Comparison of ENCODE assay signal across 10 mouse cellular contexts in the genomic region with DNA sequence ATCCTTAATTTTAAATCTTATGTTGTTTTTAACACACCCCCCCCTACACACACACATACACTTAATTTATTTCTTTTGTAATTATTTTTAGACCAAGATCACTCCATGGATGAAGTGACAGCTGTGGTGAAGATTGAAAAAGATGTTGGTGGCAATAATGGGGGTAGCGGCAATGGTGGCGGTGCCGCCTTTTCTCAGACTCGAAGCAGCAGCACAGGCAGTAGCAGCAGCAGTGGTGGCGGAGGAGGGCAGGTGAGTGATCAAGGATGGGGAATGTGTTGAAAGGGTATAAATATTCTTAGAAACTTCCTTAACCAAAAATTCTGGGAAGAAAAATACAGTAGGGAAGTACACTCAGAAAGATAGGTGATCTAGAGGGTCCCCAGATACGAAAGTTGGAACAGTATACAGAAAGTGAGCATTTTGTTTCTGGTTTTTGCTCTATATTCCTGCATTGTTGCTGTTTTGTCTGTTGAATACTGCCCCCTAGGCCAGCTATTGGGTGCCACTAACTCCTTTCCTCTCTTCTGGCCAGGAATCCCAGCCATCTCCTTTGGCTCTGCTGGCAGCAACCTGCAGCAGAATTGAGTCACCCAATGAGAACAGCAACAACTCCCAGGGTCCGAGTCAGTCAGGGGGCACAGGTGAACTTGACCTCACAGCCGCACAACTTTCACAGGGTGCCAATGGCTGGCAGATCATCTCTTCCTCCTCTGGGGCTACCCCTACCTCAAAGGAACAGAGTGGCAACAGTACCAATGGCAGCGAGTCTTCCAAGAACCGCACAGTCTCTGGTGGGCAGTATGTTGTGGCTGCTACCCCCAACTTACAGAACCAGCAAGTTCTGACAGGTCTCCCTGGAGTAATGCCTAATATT. TPM values are rescaled to one million over a fixed set of nuclear protein-coding genes. Genes with fewer than 3 reads are reported as not detected.
DNase-seq lines count a peak whose midpoint lies in the region; ATAC-seq and TF ChIP-seq lines count a peak whose summit lies in the region.
"Had no signal": no experiment of that assay in that cellular context is flagged by ENCODE, and none has a peak within 500 bp of the region (broad histone marks: within the 10 kb centered on the region; RNA-seq: fewer than 3 reads in every experiment).

No protein-coding gene starts in this region.

- H3K4me1 ChIP-seq in hindbrain, embryonic 13.5 days (replicated peaks), result peaks cover 59% of the 10 kb centered on the region
- H3K4me1 ChIP-seq in hindbrain, embryonic 11.5 days (replicated peaks; ENCODE audit: control insufficient read depth, insufficient read depth, low read length), result 0 out of 2 replicates have a peak, but pooled peaks cover 2% of the 10 kb centered on the region
- peaks cover 56% of the 10 kb centered on the region for H3K4me1 ChIP-seq in G1E (ENCODE audit: insufficient read depth, low read depth, low read length)
- H3K4me1 ChIP-seq in limb, embryonic 13.5 days, result peaks cover 52% of the 10 kb centered on the region

- intact Hi-C loops in left cerebral cortex, postnatal 4 days (cut with DNase I), result no loop called here
- intact Hi-C loops in left cerebral cortex, postnatal 36 days (cut with DNase I), result no loop called here

- no peak for TF ChIP-seq CTCF in G1E (IDR thresholded peaks at IDR 0.05; ENCODE audit: low read depth, low read length)

- no peak for ATAC-seq in hindbrain, embryonic 13.5 days (ENCODE audit: low FRiP score)
- no peak for ATAC-seq in hindbrain, embryonic 11.5 days (ENCODE audit: low FRiP score)
- no peak for ATAC-seq in G1E (ENCODE audit: extremely low read depth, insufficient number of reproducible peaks, low FRiP score, poor library complexity, severe bottlenecking)
- ATAC-seq in limb, embryonic 13.5 days (ENCODE audit: low FRiP score, low read depth), result no peak

- H3K4me2 ChIP-seq in hindbrain, embryonic 13.5 days, result peak overlapping the region; percentile 57
- H3K4me2 ChIP-seq in hindbrain, embryonic 11.5 days (replicated peaks; ENCODE audit: low read depth, low read length), result no peak overlapping the region
- H3K4me2 ChIP-seq in limb, embryonic 13.5 days (replicated peaks), result peak overlapping the region; percentile 58

- H3K4me3 ChIP-seq in hindbrain, embryonic 13.5 days, result peak overlapping the region; percentile 86; the same call in 1 of the 2 replicates
- H3K4me3 ChIP-seq in hindbrain, embryonic 11.5 days (ENCODE audit: low read depth, low read length), result no peak overlapping the region; the same call in 1 of the 2 replicates
- H3K4me3 ChIP-seq in G1E (ENCODE audit: low read depth, low read length), result peak overlapping the region; percentile 14; the same call in 1 of the 2 replicates
- 0 out of 2 replicates have a peak overlapping the region, but pooled peaks have one; percentile 69 for H3K4me3 ChIP-seq in limb, embryonic 13.5 days

- peak; percentile 38 to 50 for DNase-seq in adrenal gland, adult (ENCODE audit: inconsistent age in 2 of 2, low spot score in 1 of 2)
- no peak for DNase-seq in adrenal gland, postnatal 25 days
- DNase-seq in hindbrain, embryonic 11.5 days (ENCODE audit: low spot score), result no peak
- DNase-seq in G1E (ENCODE audit: low spot score), result no peak
- no peak for DNase-seq in left cerebral cortex, postnatal 4 days
- no peak for DNase-seq in left cerebral cortex, postnatal 36 days (ENCODE audit: low spot score in 2 of 2)
- DNase-seq: embryo, embryonic 11 days had no signal

- H3K9ac ChIP-seq in hindbrain, embryonic 13.5 days, result no peak overlapping the region
- no peak overlapping the region for H3K9ac ChIP-seq in hindbrain, embryonic 11.5 days (ENCODE audit: low read depth, low read length)
- peak overlapping the region; percentile 36; the same call in 1 of the 2 replicates for H3K9ac ChIP-seq in limb, embryonic 13.5 days

- H3K27ac ChIP-seq in hindbrain, embryonic 13.5 days, result no peak overlapping the region
- no peak overlapping the region for H3K27ac ChIP-seq in hindbrain, embryonic 11.5 days (ENCODE audit: low read depth, low read length)
- H3K27ac ChIP-seq in limb, embryonic 13.5 days, result no peak overlapping the region

- no peaks in the 10 kb centered on the region for H3K27me3 ChIP-seq in hindbrain, embryonic 13.5 days
- H3K27me3 ChIP-seq in hindbrain, embryonic 11.5 days (ENCODE audit: control insufficient read depth, insufficient read depth, low read length), result no peaks in the 10 kb centered on the region
- H3K27me3 ChIP-seq in G1E (ENCODE audit: insufficient read depth, low read length), result no peaks in the 10 kb centered on the region
- H3K27me3 ChIP-seq in limb, embryonic 13.5 days, result no peaks in the 10 kb centered on the region

- peaks cover 45% of the 10 kb centered on the region for H3K36me3 ChIP-seq in hindbrain, embryonic 13.5 days
- peaks cover 25% of the 10 kb centered on the region for H3K36me3 ChIP-seq in hindbrain, embryonic 11.5 days (ENCODE audit: control insufficient read depth, insufficient read depth, low read length)
- H3K36me3 ChIP-seq in G1E (replicated peaks), result peaks cover 54% of the 10 kb centered on the region
- peaks cover 52% of the 10 kb centered on the region for H3K36me3 ChIP-seq in limb, embryonic 13.5 days

- no peaks in the 10 kb centered on the region for H3K9me3 ChIP-seq in hindbrain, embryonic 13.5 days
- H3K9me3 ChIP-seq in hindbrain, embryonic 11.5 days (ENCODE audit: control insufficient read depth, low read length), result no peaks in the 10 kb centered on the region
- no peaks in the 10 kb centered on the region for H3K9me3 ChIP-seq in G1E (replicated peaks)
- H3K9me3 ChIP-seq in limb, embryonic 13.5 days, result no peaks in the 10 kb centered on the region

- 96% methylated on average over 10 of the region's 10 CpGs for WGBS in hindbrain, embryonic 13.5 days
- 97% methylated on average over 10 of the region's 10 CpGs for WGBS in hindbrain, embryonic 11.5 days
- WGBS in limb, embryonic 13.5 days, result 94% methylated on average over 10 of the region's 10 CpGs

RNA-seq across cellular contexts. Expression of gene Sp1, which starts 2.0 kb away (rescaled TPM):
- 49.9 and 82.8 TPM in 2 replicates for total RNA-seq in adrenal gland, postnatal 25 days (2021)
- 4.6 and 6.0 TPM in 2 replicates for polyA plus RNA-seq in hindbrain, embryonic 13.5 days (2015; fragmentation: Nextera tagmentation; extraction: Ambion mirVana)
- 10.5 and 11.5 TPM in 2 replicates for polyA plus RNA-seq in hindbrain, embryonic 11.5 days (2014; fragmentation: Nextera tagmentation; extraction: Ambion mirVana)
- total RNA-seq in G1E (2014; fragmentation: Nextera tagmentation) (92.4 and 93.8 TPM in 2 replicates), G1E (2017) (42.3 and 50.5 TPM in 2 replicates)
- polyA plus RNA-seq in G1E (2012), result 16.4 and 35.8 TPM in 2 replicates
- polyA plus RNA-seq in limb, embryonic 13.5 days (2015; fragmentation: Nextera tagmentation; extraction: Ambion mirVana), result 11.6 and 12.0 TPM in 2 replicates
- 10 to 100 TPM; 30.5 to 35.0 TPM for total RNA-seq in left cerebral cortex, postnatal 4 days (2021)
- 10 to 100 TPM; 22.0 to 30.3 TPM for total RNA-seq in left cerebral cortex, postnatal 36 days (2021)

RNA-seq across cellular contexts. Expression of gene Amhr2, which starts 37.2 kb away (rescaled TPM):
- total RNA-seq in adrenal gland, postnatal 25 days (2021), result 1.4 and 1.9 TPM in 2 replicates
- polyA plus RNA-seq in hindbrain, embryonic 13.5 days (2015; fragmentation: Nextera tagmentation; extraction: Ambion mirVana), result 0.14 and 0.40 TPM in 2 replicates
- polyA plus RNA-seq in hindbrain, embryonic 11.5 days (2014; fragmentation: Nextera tagmentation; extraction: Ambion mirVana), result 0.28 and 0.46 TPM in 2 replicates
- total RNA-seq in G1E (2014; fragmentation: Nextera tagmentation), result not detected in 2 replicates
- total RNA-seq in G1E (2017), result not detected in 2 replicates
- not detected in 2 replicates for polyA plus RNA-seq in G1E (2012)
- 0.23 and 0.36 TPM in 2 replicates for polyA plus RNA-seq in limb, embryonic 13.5 days (2015; fragmentation: Nextera tagmentation; extraction: Ambion mirVana)
- 1 to 10 TPM in 1 of 2 experiments, under 1 TPM in 1; 0.93 to 1.4 TPM for total RNA-seq in left cerebral cortex, postnatal 4 days (2021)
- total RNA-seq in left cerebral cortex, postnatal 36 days (2021), result 1 to 10 TPM in 1 of 2 experiments, under 1 TPM in 1; 0.99 to 2.3 TPM

RNA-seq across cellular contexts. Expression of gene Sp7, which starts 40.9 kb away (rescaled TPM):
- total RNA-seq in adrenal gland, postnatal 25 days (2021), result 0.15 TPM in 1 of 2 replicates, not detected in the other
- 1.1 and 1.2 TPM in 2 replicates for polyA plus RNA-seq in hindbrain, embryonic 13.5 days (2015; fragmentation: Nextera tagmentation; extraction: Ambion mirVana)
- polyA plus RNA-seq in hindbrain, embryonic 11.5 days (2014; fragmentation: Nextera tagmentation; extraction: Ambion mirVana), result 0.73 and 0.99 TPM in 2 replicates
- total RNA-seq in G1E (2014; fragmentation: Nextera tagmentation) (not detected in 2 replicates), G1E (2017) (0.06 and 0.16 TPM in 2 replicates)
- not detected in 2 replicates for polyA plus RNA-seq in G1E (2012)
- polyA plus RNA-seq in limb, embryonic 13.5 days (2015; fragmentation: Nextera tagmentation; extraction: Ambion mirVana), result 6.0 and 7.4 TPM in 2 replicates
- total RNA-seq in left cerebral cortex, postnatal 4 days (2021), result under 1 TPM; 0.24 to 0.56 TPM
- total RNA-seq in left cerebral cortex, postnatal 36 days (2021), result under 1 TPM; 0.79 to 1.00 TPM
- total RNA-seq: monocyte, adult 5-6 weeks had no signal

RNA-seq across cellular contexts. Expression of gene Prr13, which starts 50.9 kb away (rescaled TPM):
- 100 and 158 TPM in 2 replicates for total RNA-seq in adrenal gland, postnatal 25 days (2021)
- 107 and 109 TPM in 2 replicates for polyA plus RNA-seq in hindbrain, embryonic 13.5 days (2015; fragmentation: Nextera tagmentation; extraction: Ambion mirVana)
- polyA plus RNA-seq in hindbrain, embryonic 11.5 days (2014; fragmentation: Nextera tagmentation; extraction: Ambion mirVana), result 108 and 118 TPM in 2 replicates
- total RNA-seq in G1E (2014; fragmentation: Nextera tagmentation) (78.6 and 94.0 TPM in 2 replicates), G1E (2017) (84.1 and 86.0 TPM in 2 replicates)
- 122 and 254 TPM in 2 replicates for polyA plus RNA-seq in G1E (2012)
- polyA plus RNA-seq in limb, embryonic 13.5 days (2015; fragmentation: Nextera tagmentation; extraction: Ambion mirVana), result 59.5 and 62.6 TPM in 2 replicates
- 10 to 100 TPM; 18.6 to 20.0 TPM for total RNA-seq in left cerebral cortex, postnatal 4 days (2021)
- 10 to 100 TPM; 41.4 to 43.2 TPM for total RNA-seq in left cerebral cortex, postnatal 36 days (2021)

RNA-seq across cellular contexts. Expression of gene Aaas, which starts 57.3 kb away (rescaled TPM):
- 14.4 and 24.0 TPM in 2 replicates for total RNA-seq in adrenal gland, postnatal 25 days (2021)
- 33.3 and 34.8 TPM in 2 replicates for polyA plus RNA-seq in hindbrain, embryonic 13.5 days (2015; fragmentation: Nextera tagmentation; extraction: Ambion mirVana)
- polyA plus RNA-seq in hindbrain, embryonic 11.5 days (2014; fragmentation: Nextera tagmentation; extraction: Ambion mirVana), result 65.9 and 76.2 TPM in 2 replicates
- total RNA-seq in G1E (2014; fragmentation: Nextera tagmentation), result 187 and 217 TPM in 2 replicates
- total RNA-seq in G1E (2017), result 110 and 126 TPM in 2 replicates
- polyA plus RNA-seq in G1E (2012), result 199 and 288 TPM in 2 replicates
- 75.9 and 76.6 TPM in 2 replicates for polyA plus RNA-seq in limb, embryonic 13.5 days (2015; fragmentation: Nextera tagmentation; extraction: Ambion mirVana)
- total RNA-seq in left cerebral cortex, postnatal 4 days (2021), result 10 to 100 TPM; 28.7 to 29.2 TPM
- 10 to 100 TPM; 17.2 to 17.7 TPM for total RNA-seq in left cerebral cortex, postnatal 36 days (2021)

Comparison
In these comparisons a context has a peak if more than half of its experiments do, and no peak if none do; other contexts are left out.
1. DNase-seq: peak in adrenal gland, adult (2 of 2); none in adrenal gland, postnatal 25 days (single experiment), hindbrain, embryonic 11.5 days (single experiment), G1E (single experiment), left cerebral cortex, postnatal 4 days (single experiment) and left cerebral cortex, postnatal 36 days (0 of 2).